Mouse (Mus musculus) forebrain, embryonic 10.5 days (tissue): Measurements from ENCODE around the gene Lrrc45. TPM values are rescaled to one million over a fixed set of nuclear protein-coding genes. Genes with fewer than 3 reads are reported as not detected.
"Not testable (repeated sequence)": the region's sequence is repeated elsewhere in the genome, so short reads cannot be mapped to it uniquely, and the experiment has no call there.

Source experiments
- DNase-seq: peaks from one replicate; pipeline ENCODE4 v3.0.0-alpha.2; 2017; ENCODE audit warnings: low spot score; ENCODE audit errors: extremely low spot score
- H3K27ac ChIP-seq: fragments of 300-500 bp; sonication (generic); 2 replicates; pipeline ENCODE4 v1.5.1; 2016; ENCODE audit warnings: mild to moderate bottlenecking
- H3K27me3 ChIP-seq: fragments of 300-500 bp; sonication (generic); 2 replicates; pipeline ENCODE4 v1.6.1; 2016; ENCODE audit warnings: mild to moderate bottlenecking; ENCODE audit not compliant: poor library complexity, severe bottlenecking
- H3K36me3 ChIP-seq: fragments of 300-500 bp; sonication (generic); replicated peaks from 2 replicates; pipeline ENCODE4 v1.6.1; 2016; ENCODE audit warnings: mild to moderate bottlenecking, moderate library complexity
- H3K4me1 ChIP-seq: fragments of 300-500 bp; sonication (generic); 2 replicates; pipeline ENCODE4 v1.6.1; 2016
- H3K4me3 ChIP-seq: fragments of 300-500 bp; sonication (generic); 2 replicates; pipeline ENCODE4 v1.5.1; 2016; ENCODE audit warnings: mild to moderate bottlenecking, moderate library complexity
- H3K9me3 ChIP-seq: fragments of 300-500 bp; sonication (generic); 2 replicates; pipeline ENCODE4 v1.6.1; 2016; ENCODE audit warnings: mild to moderate bottlenecking, moderate library complexity
- WGBS: fragments of 180-500 bp; shearing (Covaris S2); methylation state at CpG from one replicate; pipeline ENCODE4 v1.1.7; 2016; 5-methylcytosine and 5-hydroxymethylcytosine counted together
- polyA plus RNA-seq: library from polyadenylated mRNA; unstranded; fragments of >200 nt; fragmentation: Nextera tagmentation; extraction: Ambion mirVana; gene quantifications from 2 replicates; pipeline ENCODE4 v1.2.1, GENCODE M21; 2016

Lrrc45 gene
- 51.9 and 59.2 TPM in 2 replicates for polyA plus RNA-seq

DNA sequence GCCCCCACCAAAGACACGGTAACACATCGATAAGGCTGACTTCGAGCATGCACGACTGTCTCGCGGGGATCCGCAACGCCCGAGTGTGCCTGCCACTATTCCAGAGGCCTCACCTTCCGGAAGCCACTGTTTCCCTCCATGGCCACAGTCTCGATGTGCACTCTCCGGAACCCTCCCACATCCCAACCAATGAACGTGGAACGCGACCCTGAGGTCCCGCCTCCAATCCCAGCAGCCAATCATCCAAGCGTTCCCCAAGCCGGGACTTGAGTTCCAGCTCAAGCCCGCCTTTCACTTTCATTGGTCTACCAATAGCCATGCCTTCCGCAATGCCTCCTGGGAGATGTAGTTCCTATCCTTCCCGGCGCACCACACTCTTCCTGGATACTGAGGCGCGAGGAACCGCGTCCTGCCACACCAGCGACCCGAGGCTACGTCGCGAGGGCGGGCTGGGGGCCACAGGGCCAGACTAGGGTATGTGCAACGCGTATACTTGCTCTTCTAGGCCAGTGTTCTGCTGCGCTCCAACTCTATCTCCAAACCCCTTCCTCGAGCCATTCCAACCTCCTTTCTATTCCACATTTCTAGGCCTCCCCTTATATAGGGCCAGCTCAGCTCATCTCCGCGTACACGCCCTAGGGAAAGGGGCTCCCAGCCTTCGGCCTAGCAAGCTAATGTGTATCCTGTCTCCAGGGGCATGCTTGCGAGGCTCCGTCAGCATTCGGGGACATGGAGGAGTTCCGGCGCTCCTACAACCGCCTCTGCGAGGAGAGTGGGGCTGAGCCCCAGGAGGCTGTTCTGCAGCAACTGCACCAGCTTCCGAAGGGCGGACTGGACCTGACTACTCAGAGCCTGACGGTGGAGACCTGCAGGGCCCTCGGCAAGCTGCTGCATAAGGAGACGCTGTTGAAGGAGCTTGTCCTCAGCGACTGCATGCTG, at the start of gene Lrrc45, which contains the start of gene Cenpx:
Lrrc45 (plus strand) TSS at position 346 of the 939 bp plus-strand sequence.
Cenpx (minus strand) TSS at position 159 of the 939 bp plus-strand sequence.
- WGBS, result 5% methylated on average over 53 of the region's 53 CpGs
- Histone ChIP-seq H3K36me3 (peaks cover 65% of the 10 kb centered on the region), H3K27ac (peak within 1 kb of the TSS; percentile 84), H3K9me3 (no peaks in the 10 kb centered on the region), H3K4me3 (peak within 1 kb of the TSS; percentile 66), H3K27me3 (peaks cover 2% of the 10 kb centered on the region; the same call in 1 of the 2 replicates), H3K4me1 (peaks cover 46% of the 10 kb centered on the region)
- peak; percentile 98 for DNase-seq

DNA sequence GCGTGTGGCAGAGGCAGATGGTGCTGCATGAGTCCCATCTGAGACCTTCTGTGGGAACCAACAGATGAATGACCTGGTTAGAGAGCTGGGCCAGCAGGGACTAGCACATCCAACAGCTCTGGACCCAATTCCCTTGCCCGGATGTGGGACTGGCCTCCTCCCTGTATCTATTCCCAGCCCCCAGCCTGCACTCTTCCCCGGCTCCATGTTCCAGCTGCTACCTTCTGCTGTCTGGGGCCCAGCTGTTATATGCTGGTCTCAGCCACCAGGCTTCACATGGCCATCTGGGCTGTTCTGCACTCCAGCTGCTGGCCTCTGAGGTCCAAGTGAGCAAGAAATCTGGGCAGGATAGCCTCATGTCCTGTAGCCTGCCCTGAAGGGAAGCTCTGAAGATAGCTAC, 48.3 kb upstream of the Lrrc45 start:
- DNase-seq, result no peak
- no peaks in the 10 kb centered on the region for H3K36me3 ChIP-seq
- no peak overlapping the region for H3K27ac ChIP-seq
- H3K9me3 ChIP-seq, result no peaks in the 10 kb centered on the region
- WGBS, result 86% methylated on average over 3 of the region's 3 CpGs
- peaks cover 34% of the 10 kb centered on the region for H3K4me1 ChIP-seq
- H3K27me3 ChIP-seq, result peaks cover 57% of the 10 kb centered on the region
- H3K4me3 ChIP-seq, result no peak overlapping the region

DNA sequence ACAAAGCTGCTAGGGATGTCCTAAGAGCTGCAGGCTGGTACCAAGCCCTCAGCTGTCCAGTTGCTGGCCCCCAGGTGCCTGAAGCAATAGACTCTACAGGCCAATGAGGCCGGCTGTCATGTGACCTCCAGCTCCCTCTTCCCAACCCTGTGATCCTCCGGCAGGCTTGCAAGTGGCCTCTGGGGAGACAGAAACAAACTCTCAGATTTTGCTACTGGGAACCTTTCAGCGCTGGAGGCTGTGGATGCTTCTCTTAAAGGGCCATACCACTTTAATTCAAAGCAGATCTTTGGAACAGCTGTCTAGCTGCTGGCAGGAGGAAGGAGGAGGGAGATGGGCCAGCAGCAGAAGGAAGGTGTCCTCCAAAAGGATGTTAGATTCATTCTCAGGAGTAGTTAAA, 47.1 kb upstream of the Lrrc45 start:
- H3K4me1 ChIP-seq, result peaks cover 23% of the 10 kb centered on the region
- no peak overlapping the region for H3K4me3 ChIP-seq
- peaks cover 44% of the 10 kb centered on the region for H3K27me3 ChIP-seq
- peak; percentile 31 for DNase-seq
- WGBS, result 6% methylated on average over 3 of the region's 3 CpGs
- no peaks in the 10 kb centered on the region for H3K36me3 ChIP-seq
- no peak overlapping the region for H3K27ac ChIP-seq
- no peaks in the 10 kb centered on the region for H3K9me3 ChIP-seq

DNA sequence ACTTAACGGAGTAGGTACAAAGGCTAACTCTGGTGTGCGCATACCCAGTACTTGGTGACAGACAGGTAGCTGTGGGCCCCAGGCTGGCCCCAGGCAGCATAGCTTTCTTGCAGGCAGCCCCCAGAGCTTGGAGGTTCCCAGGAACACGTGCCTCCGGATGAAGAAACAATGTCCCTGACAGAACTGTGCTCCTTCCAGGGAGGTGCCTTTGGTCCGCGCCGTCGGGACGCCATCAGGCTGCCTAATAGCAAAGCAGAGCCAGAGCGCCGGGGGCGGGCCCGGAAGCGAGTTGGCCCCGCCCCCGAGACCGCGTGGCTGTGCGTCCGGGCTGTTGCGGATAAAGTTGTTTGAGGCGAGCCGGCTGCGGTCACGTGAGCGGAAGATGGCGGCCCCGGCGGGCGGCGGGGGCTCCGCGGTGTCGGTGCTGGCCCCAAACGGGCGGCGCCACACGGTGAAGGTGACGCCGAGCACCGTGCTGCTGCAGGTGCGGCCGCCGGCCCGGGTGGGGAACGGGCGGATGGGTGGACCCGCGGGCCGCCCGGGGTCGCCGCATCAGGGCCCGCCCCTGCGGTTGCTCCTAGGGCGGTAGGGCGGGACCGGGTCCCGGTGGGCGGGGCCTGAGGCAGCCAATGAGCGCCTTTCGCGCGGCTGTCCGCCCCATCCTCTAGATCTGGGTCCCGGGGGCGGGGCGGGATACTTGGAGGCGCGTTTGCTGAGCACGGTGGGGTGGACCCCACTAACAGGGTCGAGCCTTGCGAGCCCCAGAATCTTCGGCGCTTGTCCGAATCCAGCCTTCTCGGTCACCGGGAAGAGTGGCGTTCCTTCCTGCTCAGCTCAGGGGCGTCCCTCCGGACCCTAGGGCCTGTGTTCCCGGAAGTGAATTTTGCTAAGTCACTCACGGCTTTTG, 40.8 kb upstream of the Lrrc45 start, which contains the start of gene Aspscr1:
Aspscr1 (plus strand) TSS at position 287 of the 907 bp plus-strand sequence.
- H3K27me3 ChIP-seq, result no peaks in the 10 kb centered on the region
- peak within 1 kb of the TSS; percentile 73 for H3K4me3 ChIP-seq
- no peaks in the 10 kb centered on the region for H3K9me3 ChIP-seq
- H3K36me3 ChIP-seq, result peaks cover 34% of the 10 kb centered on the region
- H3K4me1 ChIP-seq, result peaks cover 28% of the 10 kb centered on the region
- 1% methylated on average over 83 of the region's 83 CpGs for WGBS
- H3K27ac ChIP-seq, result peak within 1 kb of the TSS; percentile 97
- DNase-seq, result peak; percentile 94

DNA sequence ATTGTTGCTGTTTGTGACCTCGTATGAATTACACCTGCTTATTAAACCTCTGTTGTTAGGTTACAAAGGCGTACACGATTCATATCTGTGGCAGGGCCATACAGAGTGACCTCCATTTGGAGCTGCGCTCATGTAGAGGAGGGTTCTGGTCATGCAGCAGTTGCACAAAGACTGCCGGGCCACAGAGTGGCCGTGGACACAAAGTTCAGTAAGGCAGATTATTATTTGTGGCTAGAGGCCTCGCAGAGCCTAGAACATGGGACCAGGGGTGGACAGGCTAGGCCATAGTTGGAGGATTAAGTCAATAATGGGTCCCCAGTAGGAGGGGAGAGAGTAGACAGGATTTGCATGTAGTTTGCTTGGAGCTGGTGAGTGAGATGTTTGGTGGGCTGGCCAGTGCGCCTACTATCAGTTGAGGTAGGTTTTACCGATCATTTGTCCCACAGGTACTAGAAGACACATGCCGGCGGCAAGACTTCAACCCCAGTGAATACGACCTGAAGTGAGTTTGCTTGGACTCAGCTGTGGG, 40.1 kb upstream of the Lrrc45 start:
- Histone ChIP-seq H3K36me3 (peaks cover 41% of the 10 kb centered on the region), H3K27ac (peak overlapping the region; percentile 97), H3K27me3 (no peaks in the 10 kb centered on the region), H3K4me1 (peaks cover 28% of the 10 kb centered on the region), H3K4me3 (peak overlapping the region; percentile 73), H3K9me3 (no peaks in the 10 kb centered on the region)
- DNase-seq, result no peak
- WGBS, result 44% methylated on average over 12 of the region's 12 CpGs

DNA sequence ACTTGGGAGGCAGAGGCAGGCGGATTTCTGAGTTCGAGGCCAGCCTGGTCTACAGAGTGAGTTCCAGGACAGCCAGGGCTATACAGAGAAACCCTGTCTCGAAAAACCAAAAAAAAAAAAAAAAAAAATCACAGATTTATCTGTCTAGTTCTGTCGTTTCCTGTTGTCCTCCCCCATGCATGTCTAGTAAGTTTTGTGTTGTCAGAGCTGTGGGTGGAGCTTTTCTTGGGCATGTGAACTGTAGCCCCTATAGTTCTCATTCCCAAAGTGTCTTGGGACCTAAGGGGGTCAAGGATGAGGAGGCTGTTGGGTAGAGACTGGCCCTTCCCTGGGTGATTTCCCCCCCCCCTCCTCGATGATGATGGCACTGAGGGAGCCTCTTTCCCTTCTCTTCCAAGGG, 37.9 kb upstream of the Lrrc45 start:
- H3K9me3 ChIP-seq, H3K27me3 ChIP-seq, H3K4me3 ChIP-seq, DNase-seq, H3K27ac ChIP-seq: not testable (repeated sequence)
- peaks cover 63% of the 10 kb centered on the region for H3K36me3 ChIP-seq
- peaks cover 28% of the 10 kb centered on the region for H3K4me1 ChIP-seq
- 80% methylated on average over 5 of the region's 5 CpGs for WGBS

DNA sequence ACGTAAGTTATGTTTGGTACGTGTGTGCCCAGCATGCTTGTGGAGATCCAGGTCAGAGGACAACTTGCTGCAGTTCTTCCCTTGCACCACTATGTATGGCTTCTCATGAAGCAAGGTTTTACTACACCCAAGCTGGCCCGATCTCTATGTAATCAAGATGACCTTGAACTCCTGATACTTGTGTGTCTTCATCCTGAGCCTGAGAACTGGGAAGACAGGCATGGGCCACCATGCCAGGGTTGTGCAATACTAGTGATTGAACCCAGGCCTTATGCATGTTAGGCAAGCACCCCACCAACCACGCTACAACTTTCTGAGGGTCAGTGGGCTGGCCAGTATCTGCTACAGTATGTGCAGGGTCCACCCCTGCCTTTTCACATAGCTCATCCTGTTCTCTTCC, 36.8 kb upstream of the Lrrc45 start:
- H3K9me3 ChIP-seq, result no peaks in the 10 kb centered on the region
- H3K27ac ChIP-seq, result no peak overlapping the region
- no peak for DNase-seq
- H3K27me3 ChIP-seq, result no peaks in the 10 kb centered on the region
- 98% methylated on average over 4 of the region's 4 CpGs for WGBS
- H3K36me3 ChIP-seq, result peaks cover 72% of the 10 kb centered on the region
- peaks cover 28% of the 10 kb centered on the region for H3K4me1 ChIP-seq
- H3K4me3 ChIP-seq, result no peak overlapping the region

DNA sequence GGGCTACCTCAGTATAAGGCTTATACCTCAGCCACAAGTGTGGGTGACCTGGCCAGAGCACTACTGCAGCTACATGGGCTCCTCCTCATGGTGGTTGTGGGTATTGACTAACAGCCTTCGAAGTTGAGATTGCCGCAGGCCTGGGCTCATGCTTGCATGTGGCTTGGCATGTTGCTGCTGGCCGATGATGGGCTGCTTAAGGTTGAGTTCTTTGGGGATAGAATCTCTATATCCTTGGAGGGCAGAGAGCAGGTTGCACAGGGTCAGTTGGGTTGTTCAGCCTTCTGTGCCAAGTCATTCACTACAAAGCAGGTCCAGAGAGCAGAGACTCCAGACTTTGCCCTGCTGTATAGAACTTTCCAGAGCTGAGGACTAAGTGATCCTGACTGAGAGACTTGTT, 33.8 kb upstream of the Lrrc45 start:
- H3K27ac ChIP-seq, result no peak overlapping the region
- no peaks in the 10 kb centered on the region for H3K9me3 ChIP-seq
- 0 out of 2 replicates have a peak, but pooled peaks cover 4% of the 10 kb centered on the region for H3K4me1 ChIP-seq
- no peak for DNase-seq
- WGBS, result 85% methylated on average over 3 of the region's 3 CpGs
- H3K27me3 ChIP-seq, result no peaks in the 10 kb centered on the region
- peaks cover 88% of the 10 kb centered on the region for H3K36me3 ChIP-seq
- no peak overlapping the region for H3K4me3 ChIP-seq

DNA sequence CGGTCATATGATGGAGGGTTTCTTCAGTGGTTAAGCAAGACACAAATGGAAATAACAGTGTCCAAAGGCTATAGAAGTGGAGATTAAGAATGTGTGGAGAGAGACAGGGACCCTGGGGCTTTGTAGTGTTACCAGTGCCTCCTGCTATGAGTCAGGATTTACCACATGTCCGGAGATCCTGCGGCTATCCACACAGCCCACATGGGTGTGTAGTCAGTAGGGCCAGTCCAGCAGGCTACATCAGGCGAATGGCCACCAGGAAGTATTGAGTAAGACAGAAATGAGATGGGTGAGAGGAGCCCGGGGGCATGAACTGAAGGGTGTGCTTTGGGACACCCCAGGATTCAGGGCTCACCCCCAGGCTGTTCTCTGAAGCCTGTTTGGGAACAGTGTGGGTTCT, 31.0 kb upstream of the Lrrc45 start:
- 95% methylated on average over 5 of the region's 5 CpGs for WGBS
- no peaks in the 10 kb centered on the region for H3K9me3 ChIP-seq
- DNase-seq, result no peak
- H3K4me3 ChIP-seq, result no peak overlapping the region
- no peaks in the 10 kb centered on the region for H3K27me3 ChIP-seq
- no peaks in the 10 kb centered on the region for H3K4me1 ChIP-seq
- peaks cover 90% of the 10 kb centered on the region for H3K36me3 ChIP-seq
- no peak overlapping the region for H3K27ac ChIP-seq

DNA sequence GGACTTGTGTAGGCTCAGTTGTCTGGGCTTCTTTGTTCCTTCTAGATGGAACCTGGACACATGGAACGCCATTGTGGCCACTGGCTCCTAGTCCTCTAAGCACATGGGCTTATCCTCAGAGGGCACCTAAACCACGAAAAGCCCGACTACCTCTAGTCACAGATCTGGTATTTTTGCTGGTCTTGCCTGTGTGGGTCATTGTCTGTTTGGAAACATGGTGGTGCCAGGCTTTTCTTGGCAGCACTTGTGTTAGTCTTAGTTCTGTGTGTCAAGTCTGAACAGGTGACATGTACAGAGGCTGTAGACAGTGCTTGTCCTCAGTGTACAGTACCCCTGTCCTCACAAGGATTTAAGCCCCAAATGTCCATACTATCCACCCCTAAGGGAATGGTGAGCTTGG, 30.2 kb upstream of the Lrrc45 start:
- no peak for DNase-seq
- no peaks in the 10 kb centered on the region for H3K27me3 ChIP-seq
- H3K4me1 ChIP-seq, result no peaks in the 10 kb centered on the region
- no peak overlapping the region for H3K4me3 ChIP-seq
- WGBS, result 93% methylated on average over 3 of the region's 3 CpGs
- H3K27ac ChIP-seq, result no peak overlapping the region
- no peaks in the 10 kb centered on the region for H3K9me3 ChIP-seq
- H3K36me3 ChIP-seq, result peaks cover 90% of the 10 kb centered on the region

DNA sequence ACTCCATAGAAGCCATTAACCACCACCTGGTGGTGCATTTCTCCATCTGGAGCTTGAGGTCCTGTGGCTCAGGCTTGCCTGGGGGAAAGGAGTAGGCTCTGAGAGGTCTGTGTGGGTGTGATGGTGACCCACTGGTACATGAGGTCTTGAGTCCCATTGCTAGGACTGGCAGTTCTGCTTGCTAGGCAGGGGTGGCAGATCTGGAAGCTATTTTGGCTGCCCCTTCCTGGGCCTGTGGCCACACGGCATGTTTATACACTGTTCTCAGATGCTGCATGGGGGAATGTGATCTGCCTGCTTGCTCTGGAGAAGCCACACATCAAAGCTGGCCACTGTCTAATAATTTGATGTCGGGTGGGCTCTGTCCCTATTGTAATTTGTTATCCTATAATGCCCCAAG, 29.6 kb upstream of the Lrrc45 start:
- Histone ChIP-seq H3K27ac (no peak overlapping the region), H3K27me3 (no peaks in the 10 kb centered on the region), H3K36me3 (peaks cover 90% of the 10 kb centered on the region), H3K9me3 (no peaks in the 10 kb centered on the region), H3K4me3 (no peak overlapping the region), H3K4me1 (no peaks in the 10 kb centered on the region)
- DNase-seq, result no peak
- WGBS, result 91% methylated on average over 2 of the region's 2 CpGs

DNA sequence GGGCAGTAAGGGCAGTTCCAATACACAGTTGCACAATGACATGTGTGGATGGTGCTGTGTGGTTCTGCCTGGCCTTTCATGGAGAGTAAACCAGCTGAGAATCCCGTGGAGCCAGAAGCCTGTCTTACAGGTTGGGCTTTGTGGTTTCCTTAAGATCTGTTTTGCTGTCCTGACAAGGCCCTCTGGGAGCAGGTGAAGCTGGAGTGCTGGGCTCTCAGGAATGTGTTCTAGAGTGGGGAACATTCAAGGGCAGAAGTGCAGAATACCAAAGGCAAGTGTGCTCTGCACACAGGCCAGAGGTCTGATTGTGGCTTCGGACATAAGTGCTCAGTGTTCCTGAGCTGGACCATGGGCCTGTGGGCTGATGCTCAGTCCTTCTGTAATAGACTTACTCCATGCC, 29.1 kb upstream of the Lrrc45 start:
- H3K9me3 ChIP-seq, result no peaks in the 10 kb centered on the region
- no peak overlapping the region for H3K27ac ChIP-seq
- H3K27me3 ChIP-seq, result no peaks in the 10 kb centered on the region
- DNase-seq, result no peak
- WGBS, result 92% methylated on average over 2 of the region's 2 CpGs
- no peak overlapping the region for H3K4me3 ChIP-seq
- H3K36me3 ChIP-seq, result peaks cover 90% of the 10 kb centered on the region
- no peaks in the 10 kb centered on the region for H3K4me1 ChIP-seq
